Mouse (Mus musculus) thymus, adult 2 months (tissue): Measurements from ENCODE around the gene Dnah12.

ENCODE experiments used
- CTCF ChIP-seq: fragments of 200-500 bp; IDR thresholded peaks from 2 replicates; pipeline ENCODE4 v1.5.1; 2012; ENCODE audit warnings: mild to moderate bottlenecking, control low read depth, low read length, moderate library complexity, borderline replicate concordance; ENCODE audit not compliant: control insufficient read depth, poor library complexity, insufficient read depth; ENCODE audit errors: extremely low read depth
- POLR2A ChIP-seq: fragments of 200-500 bp; IDR thresholded peaks from 2 replicates; pipeline ENCODE4 v1.6.1; 2012; ENCODE audit warnings: mild to moderate bottlenecking, low read length, control low read depth, moderate library complexity; ENCODE audit not compliant: control insufficient read depth, poor library complexity, insufficient read depth; ENCODE audit errors: extremely low read depth

DNA sequence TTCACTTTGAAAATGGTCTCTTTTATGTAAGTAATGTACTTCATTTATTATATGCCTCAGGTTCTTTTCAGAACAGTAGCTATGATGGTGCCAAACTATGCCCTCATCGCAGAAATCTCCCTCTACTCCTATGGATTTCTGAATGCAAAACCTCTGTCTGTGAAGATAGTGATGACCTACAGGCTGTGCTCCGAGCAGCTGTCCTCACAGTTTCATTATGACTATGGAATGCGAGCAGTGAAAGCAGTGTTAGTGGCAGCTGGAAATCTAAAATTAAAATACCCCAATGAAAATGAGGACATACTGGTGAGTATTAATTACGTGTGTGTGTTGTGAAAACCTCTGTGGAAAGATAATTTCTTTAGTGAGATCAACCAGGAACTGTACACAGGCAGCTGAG, 80.5 kb downstream of the Dnah12 start:
- TF ChIP-seq CTCF (no peak), POLR2A (no peak)
